Mouse (Mus musculus) thymus, adult 2 months (tissue): ENCODE results near the gene B020031M17Rik. TPM values are rescaled to one million over a fixed set of nuclear protein-coding genes. Genes with fewer than 3 reads are reported as not detected.
"Not testable (repeated sequence)": the region's sequence is repeated elsewhere in the genome, so short reads cannot be mapped to it uniquely, and the experiment has no call there.

Experiments
- DNase-seq: peaks from one replicate; pipeline ENCODE4 v3.0.0; 2021
- H3K27ac ChIP-seq: fragments of 200-500 bp; 2 replicates; pipeline ENCODE4 v1.5.1; 2012; ENCODE audit warnings: low read length, control low read depth; ENCODE audit not compliant: control insufficient read depth, insufficient read depth
- H3K27me3 ChIP-seq: fragments of 200-500 bp; 2 replicates; pipeline ENCODE4 v1.6.1; 2012; ENCODE audit warnings: mild to moderate bottlenecking, low read length, moderate library complexity, mixed read lengths; ENCODE audit not compliant: control insufficient read depth, insufficient read depth
- H3K36me3 ChIP-seq: fragments of 200-500 bp; 2 replicates; pipeline ENCODE4 v1.6.1; 2012; ENCODE audit warnings: mild to moderate bottlenecking, low read length, moderate library complexity; ENCODE audit not compliant: control insufficient read depth, insufficient read depth
- H3K4me1 ChIP-seq: fragments of 200-500 bp; replicated peaks from 2 replicates; pipeline ENCODE4 v1.6.1; 2012; ENCODE audit warnings: low read length; ENCODE audit not compliant: control insufficient read depth, insufficient read depth
- H3K4me3 ChIP-seq: fragments of 200-500 bp; 2 replicates; pipeline ENCODE4 v1.5.1; 2012; ENCODE audit warnings: mild to moderate bottlenecking, low read length, control low read depth, moderate library complexity; ENCODE audit not compliant: control insufficient read depth, insufficient read depth
- WGBS: fragments of 180-500 bp; shearing (Covaris S2); methylation state at CpG from one replicate; pipeline ENCODE4 v1.1.7; 2018; 5-methylcytosine and 5-hydroxymethylcytosine counted together
- polyA plus RNA-seq: library from polyadenylated mRNA; depleted of rRNA; stranded (reverse); fragments of >200 nt; gene quantifications from 2 replicates; pipeline ENCODE4 v1.2.3, GENCODE M21; 2012; rRNA removed

The B020031M17Rik gene
- polyA plus RNA-seq, 1 experiment: not detected

GRCm38 (mm10) chr13:119955089-119955488, 4.5 kb upstream of the B020031M17Rik start:
- not testable (repeated sequence) for H3K27ac ChIP-seq, H3K4me1 ChIP-seq, H3K4me3 ChIP-seq, H3K36me3 ChIP-seq, DNase-seq, H3K27me3 ChIP-seq
- WGBS: 47% methylated on average over 2 of the region's 2 CpGs

- WGBS: 100% methylated on average over 1 of the region's 5 CpGs
- not testable (repeated sequence) for H3K4me1 ChIP-seq, H3K27ac ChIP-seq, H3K4me3 ChIP-seq, H3K36me3 ChIP-seq, DNase-seq, H3K27me3 ChIP-seq
These were observed 21.4 kb downstream of the B020031M17Rik start, which contains the start of gene Gm21761 for GRCm38 (mm10) chr13:119929172-119929571. TSS of gene Gm21761 (minus strand) at chr13:119929272.

- H3K36me3 ChIP-seq, H3K4me3 ChIP-seq, H3K27ac ChIP-seq, H3K27me3 ChIP-seq, DNase-seq, H3K4me1 ChIP-seq: not testable (repeated sequence)
- WGBS: 71% methylated on average over 3 of the region's 3 CpGs
These were observed 25.8 kb downstream of the B020031M17Rik start for GRCm38 (mm10) chr13:119924597-119925340.

- WGBS: 12% methylated on average over 4 of the region's 5 CpGs
- H3K36me3 ChIP-seq, H3K4me1 ChIP-seq, DNase-seq, H3K27ac ChIP-seq, H3K27me3 ChIP-seq, H3K4me3 ChIP-seq: not testable (repeated sequence)
These were observed 33.5 kb downstream of the B020031M17Rik start for GRCm38 (mm10) chr13:119916966-119917722.

GRCm38 (mm10) chr13:119916449-119916848, 34.2 kb downstream of the B020031M17Rik start:
- not testable (repeated sequence) for H3K4me3 ChIP-seq, DNase-seq, H3K27me3 ChIP-seq, H3K27ac ChIP-seq, H3K4me1 ChIP-seq, H3K36me3 ChIP-seq
- WGBS: 23% methylated on average over 2 of the region's 2 CpGs

Other genes with a start within 250 kb of the B020031M17Rik start
- gene Nim1k, start 194.9 kb downstream of the B020031M17Rik start, polyA plus RNA-seq: 5.5 and 5.8 TPM in 2 replicates
- gene Zfp131, start 159.9 kb downstream of the B020031M17Rik start, polyA plus RNA-seq: 17.7 and 25.9 TPM in 2 replicates
- gene AF067063, start 120.6 kb downstream of the B020031M17Rik start, polyA plus RNA-seq: not detected in 2 replicates
- gene D13Ertd608e, start 114.8 kb downstream of the B020031M17Rik start, polyA plus RNA-seq: 1.4 TPM in 1 of 2 replicates, not detected in the other
- gene Tcstv1, start 56.0 kb downstream of the B020031M17Rik start, polyA plus RNA-seq: not detected in 2 replicates
- gene Gm21761, start 21.5 kb downstream of the B020031M17Rik start, polyA plus RNA-seq: not detected in 2 replicates
- gene Gm36079, start 76.2 kb upstream of the B020031M17Rik start, polyA plus RNA-seq: not detected in 2 replicates
- 2.9 and 3.3 TPM in 2 replicates for gene Gm21188, start 101.4 kb upstream of the B020031M17Rik start, polyA plus RNA-seq
- not detected in 2 replicates for gene Gm20767, start 189.4 kb upstream of the B020031M17Rik start, polyA plus RNA-seq
- not detected in 2 replicates for gene Gm21818, start 221.6 kb upstream of the B020031M17Rik start, polyA plus RNA-seq